Mouse (Mus musculus) midbrain, postnatal 0 days (tissue): ENCODE measurements around the gene Lrp6. TPM values are rescaled to one million over a fixed set of nuclear protein-coding genes. Genes with fewer than 3 reads are reported as not detected.
A peak's percentile ranks its signal among the peaks of the same experiment; 100 is the strongest.

Experiments
- ATAC-seq: fragments of 200-750 bp; cut with Nextera tagmentation; 2 replicates; pipeline ENCODE4 v1.8.0; 2017; ENCODE audit warnings: moderate number of reproducible peaks, mild to moderate bottlenecking, moderate TSS enrichment, moderate library complexity; ENCODE audit not compliant: low FRiP score
- DNase-seq: peaks from one replicate; pipeline ENCODE4 v3.0.0-alpha.2; 2015; ENCODE audit warnings: low spot score
- H3K27ac ChIP-seq: fragments of 300-500 bp; sonication (generic); 2 replicates; pipeline ENCODE4 v1.5.1; 2014; ENCODE audit warnings: low read depth, mild to moderate bottlenecking, low read length, mixed read lengths
- H3K27me3 ChIP-seq: fragments of 300-500 bp; sonication (generic); 2 replicates; pipeline ENCODE4 v1.6.1; 2014; ENCODE audit warnings: low read length, control low read depth, mixed read lengths; ENCODE audit not compliant: insufficient read depth
- H3K36me3 ChIP-seq: fragments of 300-500 bp; sonication (generic); 2 replicates; pipeline ENCODE4 v1.6.1; 2014; ENCODE audit warnings: low read length, control low read depth, mixed read lengths; ENCODE audit not compliant: insufficient read depth
- H3K4me1 ChIP-seq: fragments of 300-500 bp; sonication (generic); 2 replicates; pipeline ENCODE4 v1.6.1; 2014; ENCODE audit warnings: mild to moderate bottlenecking, control low read depth, antibody characterized with exemption, low read length, mixed read lengths; ENCODE audit not compliant: insufficient read depth
- H3K4me2 ChIP-seq: fragments of 300-500 bp; sonication (generic); 2 replicates; pipeline ENCODE4 v1.6.1; 2014; ENCODE audit warnings: low read depth, mild to moderate bottlenecking, low read length, mixed read lengths; ENCODE audit not compliant: poor library complexity, severe bottlenecking
- H3K4me3 ChIP-seq: fragments of 300-500 bp; sonication (generic); 2 replicates; pipeline ENCODE4 v1.5.1; 2014; ENCODE audit warnings: low read depth, mild to moderate bottlenecking, low read length, moderate library complexity
- H3K9ac ChIP-seq: fragments of 300-500 bp; sonication (generic); replicated peaks from 2 replicates; pipeline ENCODE4 v1.6.1; 2014; ENCODE audit warnings: mild to moderate bottlenecking, low read length, moderate library complexity, mixed read lengths; ENCODE audit not compliant: poor library complexity, severe bottlenecking
- H3K9me3 ChIP-seq: fragments of 300-500 bp; sonication (generic); 2 replicates; pipeline ENCODE4 v1.6.1; 2016; ENCODE audit warnings: low read length, control low read depth
- CTCF ChIP-seq: IDR thresholded peaks from 2 replicates; pipeline ENCODE4 v1.5.1; 2016; ENCODE audit warnings: antibody characterized with exemption, mild to moderate bottlenecking
- WGBS: fragments of 180-500 bp; shearing (Covaris S2); extraction: QIAGEN DNeasy Blood & Tissue Kit; methylation state at CpG from one replicate; pipeline ENCODE4 v1.1.7; 2014; 5-methylcytosine and 5-hydroxymethylcytosine counted together
- polyA plus RNA-seq: library from polyadenylated mRNA; unstranded; fragments of >200 nt; fragmentation: Nextera tagmentation; extraction: Ambion mirVana; gene quantifications from 2 replicates; pipeline ENCODE4 v1.2.1, GENCODE M21; 2015
- total RNA-seq: library from RNA; depleted of rRNA; stranded (reverse); fragments of >200 nt; gene quantifications from 2 replicates; pipeline ENCODE4 v1.2.3, GENCODE M21; 2014

Gene Lrp6
- total and polyA plus RNA-seq, 2 experiments from 2014 or later, result 14.7 to 26.3 TPM

DNA sequence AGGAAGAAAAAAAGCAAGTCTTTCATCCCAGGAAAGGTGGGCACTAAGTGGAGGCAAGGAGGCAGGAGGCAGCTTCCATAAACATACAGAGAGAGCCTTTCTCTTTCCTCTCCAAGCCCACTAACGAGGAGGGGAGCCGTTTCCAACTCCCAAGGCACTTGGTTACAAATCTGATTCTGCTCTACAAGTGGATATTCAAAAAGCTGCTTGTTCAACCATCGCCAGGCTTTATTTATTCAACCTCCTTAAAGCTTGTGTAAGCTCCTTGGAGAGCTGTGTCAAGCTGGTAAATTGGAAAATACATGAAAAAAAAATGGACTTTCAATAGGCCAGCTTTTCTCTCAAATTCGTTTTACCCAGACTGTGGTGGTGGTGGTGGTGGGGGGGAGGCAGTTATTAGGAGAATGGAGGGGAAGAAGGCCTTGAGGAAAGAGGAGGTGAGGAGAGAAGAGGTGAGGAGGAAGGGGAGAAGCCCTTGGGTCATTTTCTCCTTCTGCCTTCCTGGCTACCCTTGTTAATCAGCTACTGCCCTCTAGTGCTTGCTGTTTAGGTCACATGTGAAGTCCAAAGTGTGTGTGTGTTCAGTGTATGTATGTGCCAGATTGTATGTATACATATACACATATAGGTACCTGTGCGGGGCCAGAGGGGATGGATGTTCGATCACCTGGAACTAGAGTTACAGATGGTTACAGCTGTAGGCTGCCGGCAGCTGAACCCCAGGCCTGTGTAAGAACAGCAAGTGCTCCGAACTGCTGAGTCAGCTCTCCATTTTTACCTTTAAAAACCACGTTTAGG lies 40.4 kb upstream of the Lrp6 start:
- Histone ChIP-seq H3K9me3 (no peaks in the 10 kb centered on the region), H3K9ac (no peak overlapping the region), H3K4me2 (no peak overlapping the region), H3K4me3 (no peak overlapping the region), H3K4me1 (no peaks in the 10 kb centered on the region), H3K27ac (no peak overlapping the region), H3K36me3 (no peaks in the 10 kb centered on the region), H3K27me3 (no peaks in the 10 kb centered on the region)
- peak; percentile 79 for TF ChIP-seq CTCF
- ATAC-seq (peak; percentile 52), DNase-seq (peak; percentile 63)
- 45% methylated on average over 9 of the region's 9 CpGs for WGBS

DNA sequence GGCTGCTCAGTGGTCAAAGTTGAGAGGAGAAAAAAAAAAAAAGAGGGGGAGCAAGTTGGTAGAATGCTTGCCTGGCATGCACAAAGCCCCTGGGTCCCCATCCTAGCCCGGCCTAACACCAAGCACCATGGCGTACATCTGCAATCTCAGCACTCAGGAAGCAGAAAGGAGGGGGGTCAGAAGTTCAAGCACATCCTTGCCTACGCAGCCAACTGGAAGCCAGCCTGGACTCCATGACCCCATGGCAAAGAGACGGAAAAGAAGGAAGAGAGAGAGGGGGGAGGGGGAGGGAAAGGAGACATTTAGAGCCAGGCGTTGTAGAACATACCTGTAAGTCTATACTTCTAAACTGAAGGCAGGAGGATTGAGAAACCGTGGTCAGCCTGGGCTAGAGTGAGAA lies 39.8 kb upstream of the Lrp6 start:
- Histone ChIP-seq H3K9me3 (no peaks in the 10 kb centered on the region), H3K27me3 (no peaks in the 10 kb centered on the region), H3K4me1 (no peaks in the 10 kb centered on the region), H3K4me2 (no peak overlapping the region), H3K36me3 (no peaks in the 10 kb centered on the region), H3K27ac (no peak overlapping the region), H3K9ac (no peak overlapping the region), H3K4me3 (no peak overlapping the region)
- WGBS, result 84% methylated on average over 6 of the region's 6 CpGs
- TF ChIP-seq CTCF, result no peak
- DNase-seq, result no peak
- ATAC-seq, result no peak

DNA sequence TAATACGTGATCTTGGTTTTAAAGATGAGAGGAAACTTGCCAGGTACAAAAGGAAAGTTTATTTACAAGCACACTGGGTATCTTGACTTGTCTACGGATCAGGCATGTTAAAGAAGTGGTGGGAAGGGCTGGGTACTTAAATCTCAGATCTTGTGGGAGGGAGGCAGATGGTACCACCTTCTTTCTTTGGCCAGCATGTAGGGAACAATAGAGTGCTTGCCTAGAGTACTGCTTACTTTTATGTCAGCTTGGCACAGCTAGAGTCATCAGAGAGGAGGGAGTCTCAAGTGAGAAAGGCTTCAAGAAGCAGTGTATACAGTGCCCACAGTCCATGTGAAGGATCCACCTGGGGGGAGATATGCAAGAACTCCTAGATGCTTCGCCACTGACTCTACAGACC lies 38.4 kb upstream of the Lrp6 start:
- no peaks in the 10 kb centered on the region for H3K4me1 ChIP-seq
- H3K36me3 ChIP-seq, result no peaks in the 10 kb centered on the region
- ATAC-seq (no peak), DNase-seq (no peak)
- 90% methylated on average over 3 of the region's 3 CpGs for WGBS
- H3K27ac ChIP-seq, result no peak overlapping the region
- H3K4me2 ChIP-seq, result no peak overlapping the region
- H3K9me3 ChIP-seq, result no peaks in the 10 kb centered on the region
- TF ChIP-seq CTCF, result no peak
- no peak overlapping the region for H3K4me3 ChIP-seq
- no peak overlapping the region for H3K9ac ChIP-seq
- H3K27me3 ChIP-seq, result no peaks in the 10 kb centered on the region

DNA sequence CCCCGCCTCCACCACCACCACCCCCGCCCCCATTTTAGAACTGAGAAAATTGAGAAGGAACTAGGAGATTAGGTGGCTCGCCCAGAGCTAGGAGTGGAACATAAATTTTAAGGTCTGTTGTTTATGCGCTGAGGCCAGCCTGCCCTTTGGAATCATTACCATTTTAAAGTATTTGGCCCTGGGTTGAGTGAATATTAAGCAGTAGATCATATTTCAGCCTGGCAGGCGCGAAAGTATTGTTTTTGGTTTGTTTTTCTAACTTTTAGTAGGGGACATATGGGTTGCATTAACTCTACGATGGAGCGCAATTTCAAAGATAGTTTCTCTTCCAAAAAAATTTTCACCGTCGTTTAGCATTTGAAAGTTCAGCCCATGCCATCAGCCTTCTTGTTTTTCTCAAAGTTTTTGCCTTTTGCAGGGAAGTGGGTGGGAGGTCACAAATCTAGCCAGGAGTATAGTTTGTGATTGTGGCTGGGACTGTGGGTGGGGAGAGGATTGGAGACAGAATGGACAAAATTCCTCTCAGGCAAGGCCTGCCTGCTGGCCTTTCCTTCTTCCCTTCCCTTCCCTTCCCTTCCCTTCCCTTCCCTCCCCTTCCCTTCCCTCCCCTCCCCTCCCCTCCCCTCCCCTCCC lies 35.7 kb upstream of the Lrp6 start:
- H3K9me3 ChIP-seq, result no peaks in the 10 kb centered on the region
- H3K4me3 ChIP-seq, result no peak overlapping the region
- no peaks in the 10 kb centered on the region for H3K36me3 ChIP-seq
- no peak overlapping the region for H3K27ac ChIP-seq
- TF ChIP-seq CTCF, result no peak
- ATAC-seq, result no peak
- H3K4me1 ChIP-seq, result no peaks in the 10 kb centered on the region
- WGBS, result 55% methylated on average over 10 of the region's 10 CpGs
- DNase-seq, result no peak
- no peak overlapping the region for H3K9ac ChIP-seq
- no peaks in the 10 kb centered on the region for H3K27me3 ChIP-seq
- no peak overlapping the region for H3K4me2 ChIP-seq

- Histone ChIP-seq H3K27ac (no peak overlapping the region), H3K4me3 (no peak overlapping the region), H3K4me2 (no peak overlapping the region), H3K27me3 (no peaks in the 10 kb centered on the region), H3K4me1 (no peaks in the 10 kb centered on the region), H3K36me3 (no peaks in the 10 kb centered on the region), H3K9me3 (no peaks in the 10 kb centered on the region), H3K9ac (no peak overlapping the region)
- ATAC-seq (no peak), DNase-seq (no peak)
- WGBS, result 55% methylated on average over 3 of the region's 3 CpGs
- TF ChIP-seq CTCF, result no peak
These were observed 35.0 kb upstream of the Lrp6 start for GRCm38 (mm10) chr6:134601766-134602165.

DNA sequence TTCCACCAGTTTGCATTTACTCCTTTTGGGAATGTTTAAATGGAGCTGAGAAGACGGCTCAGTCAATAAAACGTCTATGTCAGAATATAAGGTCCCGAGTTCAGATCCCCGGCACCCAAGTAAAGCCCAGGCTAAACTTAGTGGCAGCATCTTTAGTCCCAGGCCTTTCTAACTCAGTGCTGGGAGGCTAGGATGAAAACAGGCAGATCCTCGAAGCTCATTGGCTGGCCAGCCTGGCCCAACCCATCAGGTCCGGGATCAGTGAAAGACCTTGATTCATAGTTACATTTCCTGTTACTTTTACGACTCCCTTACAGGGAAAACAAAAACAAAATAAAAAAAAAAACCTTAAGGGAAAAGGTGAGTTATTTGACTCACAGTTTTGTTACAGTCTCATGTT lies 34.4 kb upstream of the Lrp6 start:
- no peak overlapping the region for H3K27ac ChIP-seq
- H3K27me3 ChIP-seq, result no peaks in the 10 kb centered on the region
- DNase-seq (no peak), ATAC-seq (no peak)
- no peak overlapping the region for H3K9ac ChIP-seq
- 65% methylated on average over 7 of the region's 7 CpGs for WGBS
- no peak overlapping the region for H3K4me3 ChIP-seq
- no peaks in the 10 kb centered on the region for H3K9me3 ChIP-seq
- H3K4me2 ChIP-seq, result no peak overlapping the region
- no peaks in the 10 kb centered on the region for H3K4me1 ChIP-seq
- no peaks in the 10 kb centered on the region for H3K36me3 ChIP-seq
- TF ChIP-seq CTCF, result no peak
